Mouse (Mus musculus) right cerebral cortex, postnatal 10 days (tissue): ENCODE measurements around the gene Cyp19a1.
A peak's percentile ranks its signal among the peaks of the same experiment; 100 is the strongest.

Experiments
- DNase-seq, 2 experiments: peaks; one replicate each; pipeline ENCODE4 v3.0.0; 2021; ENCODE audit warnings: low spot score in 2 of 2

The Cyp19a1 gene

DNA sequence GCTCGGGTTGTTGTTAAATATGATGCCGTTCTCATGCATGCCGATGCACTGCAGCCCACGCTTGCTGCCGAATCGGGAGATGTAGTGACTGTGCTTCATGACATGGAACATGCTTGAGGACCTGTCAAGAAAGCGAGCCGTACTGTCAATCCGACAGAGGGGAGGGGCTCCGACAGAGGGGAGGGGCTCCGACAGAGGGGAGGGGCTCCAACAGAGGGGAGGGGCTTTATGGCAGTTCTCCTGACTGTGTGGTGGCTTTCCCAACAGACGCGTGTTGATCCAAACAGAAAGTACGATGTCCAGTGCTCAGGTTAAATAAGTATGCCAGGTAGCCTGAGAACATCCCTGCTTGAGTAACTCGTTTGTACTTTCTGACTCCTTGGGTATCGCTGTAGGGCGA, 87.7 kb downstream of the Cyp19a1 start:
- DNase-seq: no peak

DNA sequence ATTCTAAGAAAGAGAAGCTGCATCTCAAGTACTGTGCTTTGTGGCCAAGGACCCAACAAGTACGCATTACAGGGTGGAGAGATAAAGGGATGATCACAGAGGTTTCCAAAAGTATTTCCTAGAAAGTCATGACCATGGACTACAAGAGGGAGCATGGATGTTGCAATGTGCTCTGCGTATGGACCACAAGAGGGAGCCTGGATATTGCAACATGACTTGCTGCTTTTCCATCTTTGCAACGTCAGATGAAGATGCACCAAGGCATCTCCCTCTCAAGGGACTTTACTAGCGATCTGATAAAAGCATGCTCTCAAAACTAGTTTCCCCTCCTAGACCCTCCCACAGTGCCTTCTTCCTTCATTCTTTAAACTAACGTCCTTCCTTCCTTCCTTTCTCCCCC, 98.4 kb downstream of the Cyp19a1 start:
- peak; percentile 55 to 60 for DNase-seq

DNA sequence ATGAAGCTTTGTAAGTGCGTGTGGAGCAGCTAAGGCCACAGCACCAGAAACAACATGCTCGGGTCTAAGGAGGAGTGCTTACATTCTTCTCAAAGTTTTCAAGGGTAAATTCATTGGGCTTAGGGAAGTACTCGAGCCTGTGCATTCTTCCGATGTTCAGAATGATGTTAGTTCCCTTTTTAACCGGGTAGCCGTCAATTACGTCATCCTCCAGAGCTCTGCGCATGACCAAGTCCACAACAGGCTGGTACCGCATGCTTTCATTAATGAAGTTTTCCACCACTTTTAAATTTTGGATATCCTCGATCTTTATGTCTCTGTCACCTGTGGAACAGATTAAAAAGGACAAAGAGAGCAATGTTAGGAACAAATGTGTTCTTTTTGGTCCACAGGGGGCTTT, 99.5 kb downstream of the Cyp19a1 start:
- no peak for DNase-seq

DNA sequence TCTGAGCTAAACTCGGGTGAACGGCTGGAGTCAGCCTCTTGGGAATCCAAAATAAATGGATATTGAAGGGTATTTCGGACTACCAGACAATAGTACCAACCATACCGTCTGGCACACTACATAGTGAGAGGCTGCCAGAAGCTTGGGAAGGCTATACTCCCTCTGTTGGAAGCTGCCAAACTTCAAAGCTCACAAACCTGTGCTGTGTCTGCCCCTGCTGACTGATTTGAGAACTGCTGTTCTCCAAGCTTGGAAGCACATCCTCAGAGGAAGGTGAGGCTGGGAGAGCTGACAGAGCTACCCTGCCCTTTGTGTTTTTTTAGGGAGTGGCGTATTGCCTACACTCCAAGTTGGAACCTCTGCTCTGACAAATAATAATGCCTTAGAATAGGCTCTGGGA, 104.8 kb downstream of the Cyp19a1 start:
- peak in 1 of 2 experiments; percentile 29 for DNase-seq

DNA sequence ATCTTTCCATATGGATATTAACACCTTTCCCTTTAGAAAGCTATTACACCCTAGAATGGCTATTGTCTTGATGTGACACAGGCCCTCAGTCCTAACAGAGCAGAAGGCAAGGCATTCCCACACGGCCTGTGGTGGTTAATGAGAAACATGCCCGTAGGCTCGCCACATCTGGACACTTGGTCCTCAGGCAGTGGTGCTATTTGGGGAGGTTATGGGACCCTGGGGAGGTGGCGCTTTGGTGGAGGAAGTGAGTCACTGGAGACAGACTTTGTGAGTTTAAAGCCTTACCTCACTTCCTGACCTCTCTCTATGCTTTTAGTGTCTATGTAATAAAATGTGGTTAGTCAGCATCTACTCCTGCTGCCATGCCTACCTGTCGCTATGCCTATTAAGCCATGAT, 114.2 kb downstream of the Cyp19a1 start:
- no peak for DNase-seq

DNA sequence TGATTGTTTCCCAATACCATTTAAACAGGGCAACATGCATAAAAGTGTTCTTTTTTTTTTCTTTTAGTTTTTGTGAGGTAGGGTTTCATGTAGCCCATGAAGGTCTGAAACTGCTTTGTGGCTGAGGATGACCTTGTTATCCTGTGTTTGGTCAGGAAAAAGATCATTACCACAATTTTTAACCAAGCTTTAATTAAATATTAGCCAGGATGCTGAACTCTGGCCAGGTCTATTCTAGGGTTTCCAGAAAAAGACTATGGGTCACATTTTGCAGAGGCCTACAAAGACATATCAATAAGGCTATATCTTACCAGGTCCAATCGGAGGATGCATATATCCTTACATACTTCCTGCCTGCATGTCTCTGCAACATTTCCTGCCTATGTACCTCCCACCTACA, 128.7 kb downstream of the Cyp19a1 start:
- DNase-seq: no peak
